Mouse (Mus musculus): ENCODE measurements around the gene Gm20388. TPM values are rescaled to one million over a fixed set of nuclear protein-coding genes. Genes with fewer than 3 reads are reported as not detected.

Gene Gm20388
- polyA plus RNA-seq, 1 experiment from 2014 or later = 47.1 TPM

DNA sequence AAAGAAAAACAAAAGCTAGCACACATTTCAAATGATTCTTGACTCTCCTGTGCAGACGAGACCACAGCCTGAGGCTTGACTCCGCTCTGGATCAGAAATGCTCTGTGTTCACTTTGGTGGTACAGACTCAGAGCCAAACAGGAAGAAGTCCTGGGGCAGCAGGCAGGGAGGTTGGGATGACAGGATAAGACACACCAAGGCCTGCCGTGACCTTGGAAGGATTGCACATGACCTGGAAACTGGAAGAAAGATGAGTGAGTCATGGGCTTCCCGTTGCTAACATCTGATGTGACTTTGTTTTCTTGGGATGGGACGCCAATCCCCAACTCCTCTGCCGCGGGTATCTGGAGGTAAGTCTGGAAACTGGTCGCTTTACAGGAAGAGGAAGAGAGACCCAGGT is 8.7 kb upstream of the Gm20388 start:
- WGBS (ENCODE audit: missing documents) = 70% methylated on average over 8 of the region's 8 CpGs

DNA sequence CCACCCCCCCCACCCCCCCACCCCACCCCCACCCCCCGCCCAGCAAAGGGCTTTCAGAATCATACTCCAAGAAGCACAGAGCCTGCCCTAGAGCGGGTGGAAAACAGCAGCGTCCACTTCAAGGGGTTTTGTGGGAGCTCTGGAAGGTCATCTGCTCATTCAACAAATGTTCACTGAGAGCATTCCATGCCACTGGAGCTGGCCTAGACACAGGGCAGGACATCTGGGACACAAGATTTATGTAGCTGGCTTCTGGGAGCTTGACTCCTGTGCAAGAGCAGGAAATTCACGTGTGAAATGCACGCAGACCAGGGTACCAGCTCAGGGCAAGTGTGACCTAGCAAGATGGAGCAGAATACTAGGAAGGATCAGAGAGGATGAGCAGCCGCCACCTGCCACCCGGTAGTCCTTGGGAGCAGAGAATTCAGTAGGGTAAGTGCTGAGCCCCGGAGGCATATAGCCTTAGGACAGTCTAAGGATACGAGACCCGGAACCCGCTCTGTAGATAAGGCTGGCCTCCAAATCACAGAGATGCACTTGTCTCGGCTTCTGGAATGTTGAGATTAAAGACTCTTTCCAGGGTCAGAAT is 6.2 kb upstream of the Gm20388 start:
- 87% methylated on average over 11 of the region's 12 CpGs for WGBS (ENCODE audit: missing documents)
- Histone ChIP-seq H3K27ac (no peak overlapping the region), H3K79me2 (ENCODE audit: inconsistent target) (no peaks in the 10 kb centered on the region), H3K4me3 (ENCODE audit: inconsistent target) (no peak overlapping the region), H3K36me3 (ENCODE audit: inconsistent target) (no peaks in the 10 kb centered on the region)

More for the DNA sequence above, 8.7 kb upstream of the Gm20388 start:
- Histone ChIP-seq H3K36me3 (ENCODE audit: inconsistent target) (no peaks in the 10 kb centered on the region), H3K4me3 (ENCODE audit: inconsistent target) (no peak overlapping the region), H3K79me2 (ENCODE audit: inconsistent target) (no peaks in the 10 kb centered on the region), H3K27ac (no peak overlapping the region)

DNA sequence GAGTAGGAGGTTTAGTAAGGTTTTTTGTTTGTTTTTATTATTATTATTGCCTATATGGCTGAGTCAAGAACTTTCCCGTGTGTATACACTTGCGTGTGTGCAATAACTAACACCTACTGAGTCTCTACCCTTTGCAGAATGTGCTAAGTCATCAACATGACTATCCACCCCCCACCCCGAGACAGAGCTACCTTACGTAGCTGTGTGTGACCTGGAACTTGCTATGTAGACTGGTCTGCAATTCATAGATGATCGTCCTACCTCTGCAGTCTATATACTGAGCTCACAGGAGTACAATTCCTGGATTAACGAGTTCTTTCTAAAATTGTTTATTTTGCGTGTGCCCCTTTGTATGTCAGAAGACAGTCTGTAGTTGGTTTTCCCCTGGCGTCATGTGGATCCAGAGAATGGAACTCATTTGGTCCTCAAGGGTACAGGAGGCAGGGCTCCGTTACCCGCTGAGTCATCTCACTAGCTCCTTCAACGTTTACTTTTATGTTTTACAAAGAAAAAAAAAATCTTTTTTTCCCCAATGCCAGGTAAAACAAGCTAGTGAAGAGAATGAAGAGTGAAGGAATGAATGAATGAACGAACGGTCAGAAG is 596 bp upstream of the Gm20388 start, which contains the start of gene Usp10:
Gene Usp10 (plus strand): TSS at position 417 of the 603 bp plus-strand sequence.
- peak within 1 kb of the TSS; percentile 46 for H3K4me3 ChIP-seq (ENCODE audit: inconsistent target)
- peaks cover 39% of the 10 kb centered on the region for H3K79me2 ChIP-seq (ENCODE audit: inconsistent target)
- WGBS (ENCODE audit: missing documents) = 29% methylated on average over 13 of the region's 13 CpGs
- no peaks in the 10 kb centered on the region for H3K36me3 ChIP-seq (ENCODE audit: inconsistent target)
- H3K27ac ChIP-seq = no peak within 1 kb of the TSS

DNA sequence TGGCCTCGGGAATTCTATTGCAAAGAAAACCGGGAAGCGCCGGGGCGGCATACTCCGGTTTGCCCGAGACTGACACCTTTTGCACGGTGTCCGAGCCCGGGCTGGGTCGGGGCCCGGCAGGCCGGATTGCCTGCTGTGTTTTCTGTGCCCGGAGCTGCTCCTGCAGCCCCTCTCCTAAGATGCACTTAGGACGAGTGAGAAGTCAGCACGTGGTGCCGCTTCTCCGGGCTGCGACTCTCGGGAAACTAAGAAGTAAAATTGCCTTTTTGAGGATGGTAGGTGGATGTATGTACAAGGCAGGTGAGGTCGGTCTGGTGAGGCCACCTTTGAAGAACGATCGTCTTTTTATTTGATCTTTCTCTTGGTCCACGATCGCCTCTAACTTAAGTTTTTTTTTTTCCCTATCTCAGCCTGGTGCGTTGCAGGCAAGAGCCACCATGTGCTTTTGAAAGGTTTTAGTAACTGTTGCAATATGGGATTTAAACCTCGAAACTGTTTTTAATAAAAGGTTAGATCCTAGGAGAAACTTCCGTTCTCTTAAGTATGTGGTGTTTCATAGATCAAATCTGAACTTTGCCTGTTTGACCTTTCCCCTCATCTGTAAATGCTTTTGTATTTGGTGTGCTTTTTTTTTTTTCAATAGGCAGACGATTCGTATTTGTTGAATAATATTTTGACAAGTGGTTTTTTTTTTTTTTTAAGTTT is 769 bp downstream of the Gm20388 start:
- Histone ChIP-seq H3K79me2 (ENCODE audit: inconsistent target) (peaks cover 52% of the 10 kb centered on the region), H3K27ac (no peak overlapping the region), H3K4me3 (ENCODE audit: inconsistent target) (peak overlapping the region; percentile 30), H3K36me3 (ENCODE audit: inconsistent target) (no peaks in the 10 kb centered on the region)
- WGBS (ENCODE audit: missing documents) = 4% methylated on average over 30 of the region's 30 CpGs

DNA sequence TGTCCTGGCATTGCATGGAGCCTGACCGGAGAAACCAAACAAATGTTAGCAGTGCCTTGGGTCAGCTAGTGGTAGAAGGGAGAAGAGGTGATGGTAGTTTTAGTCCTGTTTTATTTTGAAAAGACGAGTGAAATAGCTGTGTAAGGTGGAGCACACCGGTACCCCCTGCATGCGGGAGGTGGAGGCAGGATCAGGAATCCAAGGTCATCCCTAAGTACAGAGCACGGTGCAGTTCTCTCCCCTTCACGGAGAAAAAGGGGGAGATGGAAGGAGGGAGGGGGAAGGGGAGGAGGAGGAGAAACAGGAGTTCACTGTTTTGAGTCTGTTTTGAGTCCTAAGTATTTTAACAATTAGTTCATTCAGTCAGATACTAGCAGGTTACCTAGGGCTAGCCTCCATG is 2.0 kb downstream of the Gm20388 start:
- Histone ChIP-seq H3K79me2 (ENCODE audit: inconsistent target) (peaks cover 65% of the 10 kb centered on the region), H3K27ac (no peak overlapping the region), H3K4me3 (ENCODE audit: inconsistent target) (no peak overlapping the region), H3K36me3 (ENCODE audit: inconsistent target) (no peaks in the 10 kb centered on the region)
- WGBS (ENCODE audit: missing documents) = 81% methylated on average over 6 of the region's 6 CpGs

DNA sequence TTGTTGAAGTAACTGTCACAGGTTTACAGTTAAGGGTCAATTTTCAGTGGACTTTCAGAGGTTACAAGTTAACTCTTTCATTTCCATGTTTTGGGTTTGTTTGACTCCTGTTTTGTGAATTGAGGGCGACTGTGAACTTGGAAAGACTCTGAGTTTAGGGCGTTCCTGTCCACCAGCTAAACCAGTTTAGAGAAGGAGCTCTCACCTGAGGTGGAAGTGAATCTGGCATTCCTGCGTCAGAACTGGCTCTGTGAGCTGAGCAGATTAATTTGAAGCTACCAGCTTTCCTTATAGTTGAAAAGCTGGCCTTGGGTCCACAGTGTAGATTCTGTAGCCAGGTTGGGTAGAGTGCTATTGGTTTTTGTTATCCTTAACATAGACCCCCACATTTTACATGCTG is 2.5 kb downstream of the Gm20388 start:
- Histone ChIP-seq H3K27ac (no peak overlapping the region), H3K79me2 (ENCODE audit: inconsistent target) (peaks cover 70% of the 10 kb centered on the region), H3K36me3 (ENCODE audit: inconsistent target) (no peaks in the 10 kb centered on the region), H3K4me3 (ENCODE audit: inconsistent target) (no peak overlapping the region)
- WGBS (ENCODE audit: missing documents) = 87% methylated on average over 3 of the region's 3 CpGs

DNA sequence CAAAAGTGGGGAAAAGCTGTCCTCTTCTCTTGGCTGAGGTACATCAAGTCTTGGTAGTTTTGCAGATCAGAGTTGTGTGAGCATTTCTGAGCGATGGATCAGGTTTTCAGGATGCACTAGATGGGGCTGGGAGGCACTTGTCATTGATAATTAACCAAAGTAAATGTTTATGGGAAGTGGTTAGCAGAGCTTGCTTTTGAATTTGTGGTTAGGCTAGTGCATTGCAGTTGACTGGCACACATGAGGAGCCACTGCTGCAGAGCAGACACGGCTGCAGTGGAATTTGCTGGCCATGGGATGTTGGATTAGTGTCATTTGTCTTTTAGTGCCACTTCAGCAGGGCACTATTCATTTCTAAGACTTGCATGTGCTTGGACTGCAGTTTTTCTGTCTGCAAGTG is 3.5 kb downstream of the Gm20388 start:
- H3K27ac ChIP-seq = no peak overlapping the region
- no peak overlapping the region for H3K4me3 ChIP-seq (ENCODE audit: inconsistent target)
- 4% methylated on average over 2 of the region's 2 CpGs for WGBS (ENCODE audit: missing documents)
- H3K79me2 ChIP-seq (ENCODE audit: inconsistent target) = peaks cover 79% of the 10 kb centered on the region
- H3K36me3 ChIP-seq (ENCODE audit: inconsistent target) = no peaks in the 10 kb centered on the region

DNA sequence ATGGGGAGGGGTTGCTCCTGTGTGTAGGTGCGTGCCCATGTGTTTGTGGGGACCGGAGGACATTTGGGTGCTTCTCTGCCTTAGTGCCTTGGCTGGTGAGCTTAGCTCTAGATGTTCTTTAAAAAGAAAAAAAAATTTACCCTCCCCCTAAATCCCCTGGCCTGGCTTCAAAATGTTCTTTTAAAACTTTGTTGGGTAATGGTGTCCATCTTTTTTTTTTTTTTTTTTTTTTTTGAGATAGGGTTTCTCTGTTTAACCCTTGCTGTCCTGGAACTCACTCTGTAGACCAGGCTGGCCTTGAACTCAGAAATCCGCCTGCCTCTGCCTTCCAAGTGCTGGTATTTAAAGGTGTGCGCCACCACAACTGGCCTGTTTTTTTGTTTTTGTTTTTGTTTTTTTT is 4.7 kb downstream of the Gm20388 start:
- Histone ChIP-seq H3K4me3 (ENCODE audit: inconsistent target) (no peak overlapping the region), H3K27ac (no peak overlapping the region), H3K79me2 (ENCODE audit: inconsistent target) (peaks cover 90% of the 10 kb centered on the region), H3K36me3 (ENCODE audit: inconsistent target) (no peaks in the 10 kb centered on the region)
- 97% methylated on average over 4 of the region's 4 CpGs for WGBS (ENCODE audit: missing documents)

DNA sequence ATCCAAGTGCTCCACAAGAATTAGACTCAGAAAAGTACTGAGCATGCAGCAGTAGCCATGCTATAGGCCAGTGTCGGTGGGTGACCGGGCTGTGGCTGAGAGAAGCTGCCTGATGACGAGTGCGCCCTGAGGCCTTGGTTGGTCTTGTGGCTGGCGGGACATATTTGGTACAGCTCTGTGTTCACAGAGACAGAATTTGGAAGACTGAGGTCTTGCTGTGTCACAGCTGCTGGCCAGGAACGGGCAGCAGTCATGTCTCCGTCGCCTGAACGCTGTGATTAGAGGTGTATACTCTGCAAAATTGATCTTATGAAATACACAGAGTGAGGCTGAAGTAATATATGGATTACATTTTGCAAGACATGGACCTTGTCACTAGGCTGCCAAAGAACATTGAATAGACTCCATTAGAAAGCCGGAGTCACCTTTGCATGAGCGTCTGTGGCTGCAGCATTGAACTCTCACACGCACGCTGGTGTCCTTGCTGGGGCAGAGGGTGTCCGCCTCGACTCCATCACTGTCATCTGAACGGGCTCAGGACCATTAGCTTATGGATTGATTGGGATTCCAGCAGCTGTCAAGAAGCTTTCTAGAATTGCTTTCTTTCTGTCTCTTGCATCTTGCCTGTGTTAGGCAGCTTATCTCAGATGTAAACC is 5.7 kb downstream of the Gm20388 start:
- Histone ChIP-seq H3K36me3 (ENCODE audit: inconsistent target) (no peaks in the 10 kb centered on the region), H3K27ac (no peak overlapping the region), H3K79me2 (ENCODE audit: inconsistent target) (peaks cover 99% of the 10 kb centered on the region), H3K4me3 (ENCODE audit: inconsistent target) (no peak overlapping the region)
- WGBS (ENCODE audit: missing documents) = 94% methylated on average over 16 of the region's 16 CpGs

DNA sequence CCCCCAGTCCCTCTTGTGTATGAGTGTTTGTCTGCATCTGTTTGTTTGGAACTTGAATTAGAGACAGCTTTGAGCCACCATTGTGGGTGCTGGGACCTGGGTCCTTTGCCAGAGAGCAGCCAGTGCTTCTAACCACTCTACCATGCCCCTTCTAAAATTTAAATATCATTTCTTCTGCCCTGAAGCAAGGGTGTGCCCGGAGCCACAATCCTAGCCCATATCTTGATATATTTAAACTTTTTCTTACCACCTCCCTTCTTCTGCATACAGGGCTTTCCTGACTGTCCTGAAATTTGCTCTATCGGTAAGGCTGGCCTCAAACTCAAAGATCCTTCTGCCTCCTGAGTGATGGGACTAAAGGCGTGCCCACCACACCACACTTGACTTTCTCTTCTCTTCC is 6.8 kb downstream of the Gm20388 start:
- Histone ChIP-seq H3K36me3 (ENCODE audit: inconsistent target) (no peaks in the 10 kb centered on the region), H3K79me2 (ENCODE audit: inconsistent target) (peaks cover 99% of the 10 kb centered on the region), H3K27ac (no peak overlapping the region), H3K4me3 (ENCODE audit: inconsistent target) (no peak overlapping the region)
- WGBS (ENCODE audit: missing documents) = 93% methylated on average over 3 of the region's 3 CpGs

DNA sequence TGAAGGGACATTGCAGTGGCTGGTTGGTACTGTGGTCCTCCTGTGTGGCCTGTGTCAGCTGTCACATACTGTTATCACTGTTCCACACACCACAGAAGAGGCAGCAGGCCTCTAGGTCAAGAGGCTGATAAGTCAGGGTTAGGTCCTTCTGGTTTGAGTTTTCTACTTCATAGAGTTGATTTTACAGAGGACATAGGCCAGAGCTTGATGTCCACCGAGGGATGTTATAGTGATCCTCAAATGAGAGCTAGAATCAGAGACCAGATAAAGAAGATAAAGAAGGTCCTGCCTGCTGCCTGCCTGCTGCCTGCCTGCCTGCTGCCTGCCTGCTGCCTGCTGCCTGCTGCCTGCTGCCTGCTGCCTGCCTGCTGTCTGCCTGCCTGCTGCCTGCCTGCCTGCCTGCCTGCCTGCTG is 7.5 kb downstream of the Gm20388 start:
- peaks cover 99% of the 10 kb centered on the region for H3K79me2 ChIP-seq (ENCODE audit: inconsistent target)
- no peaks in the 10 kb centered on the region for H3K36me3 ChIP-seq (ENCODE audit: inconsistent target)
- H3K27ac ChIP-seq = no peak overlapping the region
- WGBS (ENCODE audit: missing documents) = 67% methylated on average over 1 of the region's 1 CpGs
- H3K4me3 ChIP-seq (ENCODE audit: inconsistent target) = no peak overlapping the region

DNA sequence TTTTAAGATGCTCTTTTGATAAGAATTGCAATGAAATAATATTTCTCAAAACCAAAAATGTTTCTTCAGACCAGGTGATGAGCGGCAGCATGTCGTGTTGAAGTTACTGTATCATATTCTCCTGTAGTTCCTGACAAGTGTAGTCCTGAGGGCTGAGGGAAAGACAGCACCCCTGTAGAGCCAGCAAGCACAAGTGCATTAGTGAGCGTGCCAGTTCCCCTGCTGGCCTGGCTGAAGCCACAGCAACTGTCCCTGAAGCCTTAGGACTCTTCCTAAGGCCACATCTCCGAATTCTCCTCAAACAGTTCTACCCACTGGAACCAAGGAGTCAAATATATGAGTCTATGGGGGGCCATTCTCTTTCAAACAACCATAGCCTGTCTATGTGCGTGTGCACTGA is 12.6 kb downstream of the Gm20388 start:
- WGBS (ENCODE audit: missing documents) = 100% methylated on average over 4 of the region's 5 CpGs
- Histone ChIP-seq H3K36me3 (ENCODE audit: inconsistent target) (no peaks in the 10 kb centered on the region), H3K27ac (no peak overlapping the region), H3K79me2 (ENCODE audit: inconsistent target) (peaks cover 95% of the 10 kb centered on the region), H3K4me3 (ENCODE audit: inconsistent target) (no peak overlapping the region)

DNA sequence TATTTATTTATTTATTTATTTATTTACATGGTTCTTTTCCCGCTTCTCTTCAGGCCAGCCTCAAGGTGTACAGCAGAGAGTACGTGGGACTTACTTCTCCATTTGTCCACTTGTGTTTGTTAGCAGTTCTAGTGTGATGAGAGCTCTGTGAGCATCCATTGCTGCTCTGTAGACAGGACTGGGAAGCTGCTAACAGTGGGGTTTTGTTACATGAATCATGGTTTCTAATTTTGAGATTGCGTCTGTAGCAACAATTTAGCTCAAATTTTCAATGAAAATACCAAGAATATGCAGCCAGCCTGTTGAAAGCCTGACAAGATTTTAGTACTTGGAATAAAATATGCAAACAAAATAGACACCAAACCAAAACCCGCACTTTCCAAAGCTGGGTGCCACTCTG is 14.8 kb downstream of the Gm20388 start:
- Histone ChIP-seq H3K36me3 (ENCODE audit: inconsistent target) (no peaks in the 10 kb centered on the region), H3K27ac (no peak overlapping the region)
- WGBS (ENCODE audit: missing documents) = 88% methylated on average over 4 of the region's 4 CpGs

DNA sequence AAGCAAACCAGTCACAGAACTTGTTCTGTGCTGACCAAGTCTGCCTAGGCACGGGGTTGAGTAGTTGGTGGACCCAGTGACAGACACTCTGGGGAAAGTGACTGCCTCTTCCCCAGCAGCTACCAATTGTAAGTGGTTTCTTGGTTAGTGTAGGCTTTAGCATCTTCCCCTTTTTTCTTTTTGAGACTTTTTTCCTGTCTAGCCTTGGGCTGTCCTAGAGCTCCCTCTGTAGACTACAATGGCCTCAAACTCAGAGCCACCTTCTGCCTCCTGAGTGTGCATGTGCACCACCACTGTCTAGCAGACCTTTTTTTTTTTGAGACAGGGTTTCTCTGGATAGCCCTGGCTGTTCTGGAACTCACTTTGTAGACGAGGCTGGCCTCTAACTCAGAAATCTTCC is 15.8 kb downstream of the Gm20388 start:
- Histone ChIP-seq H3K27ac (no peak overlapping the region), H3K4me3 (ENCODE audit: inconsistent target) (no peak overlapping the region), H3K79me2 (ENCODE audit: inconsistent target) (peaks cover 96% of the 10 kb centered on the region), H3K36me3 (ENCODE audit: inconsistent target) (no peaks in the 10 kb centered on the region)
- 33% methylated on average over 2 of the region's 2 CpGs for WGBS (ENCODE audit: missing documents)

More for the DNA sequence above, 14.8 kb downstream of the Gm20388 start:
- peaks cover 96% of the 10 kb centered on the region for H3K79me2 ChIP-seq (ENCODE audit: inconsistent target)
- H3K4me3 ChIP-seq (ENCODE audit: inconsistent target) = no peak overlapping the region

Measured in macrophage (primary cell).